Mouse (Mus musculus) megakaryocyte-erythroid progenitor cell, adult 5 weeks (primary cell): ENCODE data around the gene Olfr61. TPM values are rescaled to one million over a fixed set of nuclear protein-coding genes. Genes with fewer than 3 reads are reported as not detected.

ENCODE experiments used
- polyA plus RNA-seq: library from polyadenylated mRNA; stranded (reverse); fragments of >175 nt; gene quantifications from 2 replicates; pipeline ENCODE4 v1.2.3, GENCODE M21; 2012

Olfr61 gene
- not detected in 2 replicates for polyA plus RNA-seq

DNA sequence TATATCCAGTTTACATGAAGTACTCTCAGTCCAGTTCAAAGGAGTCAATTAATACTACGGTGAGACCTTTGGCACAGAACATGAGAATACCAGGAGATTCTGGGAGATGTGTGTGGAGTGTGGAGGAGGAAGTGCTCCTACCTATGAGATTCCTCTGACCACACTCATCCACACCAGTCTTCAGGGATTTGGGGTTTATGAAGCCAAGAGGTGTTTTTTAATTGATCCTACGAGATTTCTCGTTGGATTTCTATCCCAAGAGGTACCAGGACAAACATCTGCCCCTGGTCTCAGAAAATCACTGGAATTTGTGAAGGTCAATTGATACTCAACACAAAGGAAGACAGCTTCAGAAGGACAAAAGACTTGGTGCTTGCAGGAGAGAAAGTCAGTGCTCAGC, at the start of gene Olfr61:
Gene Olfr61 (plus strand): TSS at position 301 of the 400 bp plus-strand sequence.

DNA sequence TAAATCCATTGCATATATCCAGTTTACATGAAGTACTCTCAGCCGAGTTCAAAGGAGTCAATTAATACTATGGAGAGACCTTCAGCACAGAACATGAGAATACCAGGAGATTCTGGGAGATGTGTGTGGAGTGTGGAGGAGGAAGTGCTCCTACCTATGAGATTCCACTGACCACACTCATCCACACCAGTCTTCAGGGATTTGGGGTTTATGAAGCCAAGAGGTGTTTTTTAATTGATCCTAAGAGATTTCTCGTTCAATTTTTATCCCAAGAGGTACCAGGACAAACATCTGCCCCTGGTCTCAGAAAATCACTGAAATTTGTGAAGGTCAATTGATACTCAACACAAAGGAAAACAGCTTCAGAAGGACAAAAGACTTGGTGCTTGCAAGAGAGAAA, 27.8 kb upstream of the Olfr61 start, which contains the start of gene Olfr46:
Gene Olfr46 (plus strand): TSS at position 301 of the 400 bp plus-strand sequence.

DNA sequence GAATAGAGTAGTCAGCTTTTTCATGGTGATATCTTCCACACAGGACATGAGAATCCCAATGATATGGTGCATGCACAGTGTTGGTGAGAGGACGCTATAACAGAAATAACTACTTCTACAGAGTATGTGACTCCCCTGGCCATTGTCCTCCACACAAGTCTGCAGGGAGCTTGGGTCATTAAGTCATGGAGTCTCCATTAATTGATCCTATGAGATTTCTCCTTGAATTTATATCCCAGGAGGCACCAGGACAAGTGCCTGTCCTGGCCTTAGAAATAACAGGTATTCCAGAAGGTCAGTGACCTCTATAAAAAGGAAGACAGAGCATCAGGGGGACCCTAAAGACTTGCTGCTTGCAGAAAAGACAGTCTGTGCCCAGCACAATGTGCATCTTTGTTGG, 17.4 kb downstream of the Olfr61 start, which contains the start of gene Olfr53:
Gene Olfr53 (plus strand): TSS at position 301 of the 400 bp plus-strand sequence.

DNA sequence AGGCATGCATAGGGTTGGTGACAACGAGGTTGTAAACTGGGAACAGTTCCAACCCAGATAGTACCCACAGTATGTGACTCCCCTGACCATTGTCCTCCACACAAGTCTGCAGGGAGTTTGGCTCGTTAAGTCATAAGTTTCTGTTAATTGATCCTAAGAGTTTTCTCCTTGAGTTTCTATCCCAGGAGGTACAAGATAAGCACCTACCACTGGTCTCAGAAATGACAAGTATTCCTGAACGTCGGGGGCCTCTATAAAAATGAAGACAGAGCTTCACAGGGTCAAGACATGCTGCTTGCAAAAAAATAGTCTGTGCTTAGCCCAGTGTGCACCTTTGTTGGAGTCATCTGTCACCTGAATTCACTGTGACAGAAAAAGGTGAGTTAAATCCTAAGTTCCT, 30.9 kb downstream of the Olfr61 start, which contains the start of gene Olfr539:
Gene Olfr539 (plus strand): TSS at position 301 of the 400 bp plus-strand sequence.

DNA sequence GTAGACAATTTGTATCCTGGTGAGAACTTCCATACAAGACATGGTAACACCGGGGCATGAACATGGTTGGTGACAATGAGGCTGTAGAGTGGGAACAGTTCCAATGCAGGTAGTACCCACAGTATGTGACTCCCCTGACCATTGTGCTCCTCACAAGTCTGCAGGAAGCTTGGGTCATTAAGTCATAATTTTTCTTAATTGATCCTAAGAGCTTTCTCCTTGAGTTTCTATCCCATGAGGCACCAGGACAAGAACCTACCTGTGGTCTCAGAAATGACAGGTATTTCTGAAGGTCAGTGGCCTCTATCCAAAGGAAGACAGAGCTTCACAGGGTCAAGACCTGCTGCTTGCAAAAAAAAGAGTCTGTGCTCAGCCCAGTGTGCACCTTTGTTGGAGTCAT, 52.9 kb downstream of the Olfr61 start, which contains the start of gene Olfr45:
Gene Olfr45 (plus strand): TSS at position 301 of the 400 bp plus-strand sequence.

Other genes starting within 250 kb of the Olfr61 start
- not detected in 2 replicates for gene Olfr531, start 226.1 kb upstream of the Olfr61 start, polyA plus RNA-seq
- not detected in 2 replicates for gene Olfr532, start 207.3 kb upstream of the Olfr61 start, polyA plus RNA-seq
- 0.06 TPM in 1 of 2 replicates, not detected in the other for gene Olfr533, start 165.6 kb upstream of the Olfr61 start, polyA plus RNA-seq
- not detected in 2 replicates for gene Olfr535, start 144.8 kb upstream of the Olfr61 start, polyA plus RNA-seq
- gene Olfr536, start 121.6 kb upstream of the Olfr61 start, polyA plus RNA-seq = not detected in 2 replicates
- not detected in 2 replicates for gene Olfr538, start 61.1 kb upstream of the Olfr61 start, polyA plus RNA-seq
- gene Olfr46, start 27.7 kb upstream of the Olfr61 start, polyA plus RNA-seq = not detected in 2 replicates
- gene Olfr53, start 17.5 kb downstream of the Olfr61 start, polyA plus RNA-seq = not detected in 2 replicates
- gene Olfr539, start 31.0 kb downstream of the Olfr61 start, polyA plus RNA-seq = not detected in 2 replicates
- gene Olfr45, start 53.0 kb downstream of the Olfr61 start, polyA plus RNA-seq = not detected in 2 replicates
- gene Olfr541, start 68.3 kb downstream of the Olfr61 start, polyA plus RNA-seq = not detected in 2 replicates
- gene Cyp2e1, start 134.8 kb downstream of the Olfr61 start, polyA plus RNA-seq = not detected in 2 replicates
- 0.08 and 2.4 TPM in 2 replicates for gene Syce1, start 158.9 kb downstream of the Olfr61 start, polyA plus RNA-seq
- 0.04 TPM in 1 of 2 replicates, not detected in the other for gene Zfp941, start 193.2 kb downstream of the Olfr61 start, polyA plus RNA-seq
- not detected in 2 replicates for gene Urah, start 206.0 kb downstream of the Olfr61 start, polyA plus RNA-seq
- not detected in 2 replicates for gene Scgb1c1, start 216.6 kb downstream of the Olfr61 start, polyA plus RNA-seq
- not detected in 2 replicates for gene Odf3, start 218.8 kb downstream of the Olfr61 start, polyA plus RNA-seq
- 3.4 and 3.5 TPM in 2 replicates for gene Gm45785, start 227.4 kb downstream of the Olfr61 start, polyA plus RNA-seq
- 81.9 and 99.2 TPM in 2 replicates for gene Ric8a, start 228.0 kb downstream of the Olfr61 start, polyA plus RNA-seq
- gene Bet1l, start 228.6 kb downstream of the Olfr61 start, polyA plus RNA-seq = 12.2 and 15.3 TPM in 2 replicates